Mouse (Mus musculus) bone marrow, adult 2 months (tissue): ENCODE data around the gene Ktn1.

Source experiments
- CTCF ChIP-seq: fragments of 200-500 bp; IDR thresholded peaks from 2 replicates; pipeline ENCODE4 v1.5.1; 2011; ENCODE audit warnings: low read length, control low read depth; ENCODE audit not compliant: control insufficient read depth, insufficient read depth
- POLR2A ChIP-seq: fragments of 200-500 bp; IDR thresholded peaks from 2 replicates; pipeline ENCODE4 v1.6.1; 2011; ENCODE audit warnings: low read depth, mild to moderate bottlenecking, control low read depth, low read length, borderline replicate concordance; ENCODE audit not compliant: control insufficient read depth

GRCm38 (mm10) chr14:47655444-47655843, 7.2 kb downstream of the Ktn1 start:
- TF ChIP-seq CTCF, result no peak
- TF ChIP-seq POLR2A, result no peak
